Comparison of ENCODE assay signal across 20 mouse cellular contexts in the genomic region with DNA sequence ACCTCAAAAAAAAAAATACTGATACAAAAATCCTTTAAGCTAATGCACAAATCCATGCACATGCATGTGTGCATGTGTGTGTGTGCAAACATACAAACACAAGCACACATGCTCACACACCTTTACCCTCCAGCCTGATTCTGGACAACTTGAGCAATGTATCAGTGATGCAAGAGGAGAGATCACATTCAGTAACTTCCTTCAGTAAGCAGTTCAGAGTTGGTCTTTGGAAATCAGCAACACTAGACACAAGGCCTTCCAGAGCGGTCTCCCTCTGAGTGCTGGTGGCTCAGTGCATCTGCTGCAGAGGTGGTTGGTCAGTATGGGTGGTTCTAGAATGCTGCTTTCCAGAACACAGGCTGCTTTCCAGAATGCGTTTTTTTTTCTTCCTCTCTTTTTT.
"Had no signal": no experiment of that assay in that cellular context is flagged by ENCODE, and none has a peak within 500 bp of the region (broad histone marks: within the 10 kb centered on the region; RNA-seq: fewer than 3 reads in every experiment).

No protein-coding gene starts in this region.

- ATAC-seq: lung, postnatal 0 days; midbrain, embryonic 13.5 days; midbrain, embryonic 16.5 days had no signal

- H3K9ac ChIP-seq: kidney, embryonic 15.5 days; liver, embryonic 14.5 days; lung, embryonic 14.5 days; midbrain, embryonic 13.5 days; neural tube, embryonic 13.5 days had no signal

- H3K36me3 ChIP-seq: kidney, embryonic 15.5 days; midbrain, embryonic 10.5 days; neural tube, embryonic 13.5 days had no signal

- H3K27ac ChIP-seq: kidney, embryonic 15.5 days; left cerebral cortex, adult 2 months; liver, embryonic 14.5 days; midbrain, embryonic 10.5 days; midbrain, embryonic 13.5 days; neural tube, embryonic 13.5 days; stomach, postnatal 0 days had no signal

- H3K27me3 ChIP-seq: kidney, embryonic 15.5 days; megakaryocyte, embryonic 14.5 days; midbrain, embryonic 13.5 days; neural tube, embryonic 13.5 days had no signal

- H3K4me2 ChIP-seq: kidney, embryonic 15.5 days; lung, embryonic 14.5 days; midbrain, embryonic 13.5 days; neural tube, embryonic 13.5 days had no signal

- DNase-seq: kidney, adult 11 months; kidney, adult 8-10 months; kidney, postnatal 10 days; kidney, postnatal 36 days; layer of hippocampus, postnatal 36 days; lung, embryonic 14.5 days; lung, postnatal 4 days; right cerebral cortex, postnatal 4 days; thymus, postnatal 36 days had no signal

- H3K4me3 ChIP-seq: kidney, embryonic 15.5 days; left cerebral cortex, adult 2 months; megakaryocyte, embryonic 14.5 days; midbrain, embryonic 10.5 days; midbrain, embryonic 13.5 days; myocyte; neural tube, embryonic 13.5 days had no signal

- H3K4me1 ChIP-seq: midbrain, embryonic 10.5 days had no signal

- H3K9me3 ChIP-seq: kidney, embryonic 15.5 days; megakaryocyte, embryonic 14.5 days; midbrain, embryonic 10.5 days; midbrain, embryonic 13.5 days; neural tube, embryonic 13.5 days had no signal
